Mouse (Mus musculus) bone marrow, adult 2 months (tissue): Measurements from ENCODE around the gene Mecp2.

Source experiments
- CTCF ChIP-seq: fragments of 200-500 bp; IDR thresholded peaks from 2 replicates; pipeline ENCODE4 v1.5.1; 2011; ENCODE audit warnings: low read length, control low read depth; ENCODE audit not compliant: control insufficient read depth, insufficient read depth
- POLR2A ChIP-seq: fragments of 200-500 bp; IDR thresholded peaks from 2 replicates; pipeline ENCODE4 v1.6.1; 2011; ENCODE audit warnings: low read depth, mild to moderate bottlenecking, control low read depth, low read length, borderline replicate concordance; ENCODE audit not compliant: control insufficient read depth

DNA sequence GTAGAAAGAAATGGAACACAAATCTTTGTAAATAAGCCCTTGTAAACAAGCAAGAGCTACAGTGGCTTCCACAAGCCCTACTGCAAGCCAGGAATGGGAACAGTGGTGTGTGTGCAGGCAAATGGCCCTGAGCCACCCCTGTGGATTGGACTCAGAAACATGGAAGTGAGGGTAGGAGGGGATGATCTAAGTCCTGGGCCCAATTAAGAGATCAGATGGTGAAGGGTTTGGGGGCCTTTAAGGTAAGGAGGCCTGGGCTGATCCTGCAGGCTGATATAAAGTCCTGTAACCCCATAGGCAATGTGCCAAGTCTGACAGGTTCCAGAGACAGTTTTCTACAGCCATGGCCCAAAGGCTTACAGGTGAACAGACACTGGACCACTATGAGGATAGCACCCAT lies 8.0 kb downstream of the Mecp2 start, which contains the start of gene Opn1mw:
- TF ChIP-seq CTCF, result no peak
- TF ChIP-seq POLR2A, result no peak
